ENCODE assay signal across 9 mouse cellular contexts in the genomic region with DNA sequence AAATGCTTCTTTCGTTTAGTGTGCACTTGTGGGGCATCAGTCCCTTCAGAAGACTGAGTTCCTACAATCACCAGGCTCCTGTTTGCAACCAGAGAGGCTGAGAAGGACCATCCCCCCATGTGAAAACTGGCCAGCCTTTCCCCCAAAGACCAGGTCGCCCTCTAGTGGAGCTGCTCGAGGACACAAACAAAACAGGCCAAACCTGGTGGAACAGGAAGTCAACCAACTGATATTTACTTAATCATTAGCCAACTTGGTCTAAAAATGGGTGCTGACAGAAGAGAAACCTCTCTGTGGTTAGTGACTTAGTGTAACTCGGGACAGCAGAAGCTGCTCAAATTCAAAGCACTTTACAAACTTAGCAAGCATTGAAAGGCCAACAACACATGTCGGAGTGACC. TPM values are rescaled to one million over a fixed set of nuclear protein-coding genes. Genes with fewer than 3 reads are reported as not detected.
DNase-seq lines count a peak whose midpoint lies in the region; ATAC-seq and TF ChIP-seq lines count a peak whose summit lies in the region.
"Had no signal": no experiment of that assay in that cellular context is flagged by ENCODE, and none has a peak within 500 bp of the region (broad histone marks: within the 10 kb centered on the region; RNA-seq: fewer than 3 reads in every experiment).

No protein-coding gene starts in this region.

- H3K4me2 ChIP-seq in forebrain, postnatal 0 days (ENCODE audit: low read depth), result no peak overlapping the region
- no peak overlapping the region for H3K4me2 ChIP-seq in forebrain, embryonic 15.5 days (replicated peaks)
- H3K4me2 ChIP-seq in embryonic facial prominence, embryonic 14.5 days (ENCODE audit: low read depth, low read length), result no peak overlapping the region
- H3K4me2 ChIP-seq in stomach, embryonic 15.5 days, result 0 out of 2 replicates have a peak overlapping the region, but pooled peaks have one; percentile 16
- H3K4me2 ChIP-seq: midbrain, embryonic 12.5 days had no signal

- TF ChIP-seq CTCF in forebrain, postnatal 0 days (IDR thresholded peaks at IDR 0.05; ENCODE audit: low read depth), result peak; percentile 83

- no peaks in the 10 kb centered on the region for H3K36me3 ChIP-seq in forebrain, postnatal 0 days (ENCODE audit: insufficient read depth)
- no peaks in the 10 kb centered on the region for H3K36me3 ChIP-seq in forebrain, embryonic 15.5 days
- H3K36me3 ChIP-seq in embryonic facial prominence, embryonic 14.5 days (ENCODE audit: control insufficient read depth, insufficient read depth, low read length), result no peaks in the 10 kb centered on the region
- H3K36me3 ChIP-seq in limb, embryonic 10.5 days, result no peaks in the 10 kb centered on the region
- no peaks in the 10 kb centered on the region for H3K36me3 ChIP-seq in stomach, embryonic 15.5 days
- H3K36me3 ChIP-seq: midbrain, embryonic 12.5 days had no signal

- H3K27me3 ChIP-seq in forebrain, postnatal 0 days (ENCODE audit: insufficient read depth, low read length), result no peaks in the 10 kb centered on the region
- H3K27me3 ChIP-seq in forebrain, embryonic 15.5 days, result no peaks in the 10 kb centered on the region
- no peaks in the 10 kb centered on the region for H3K27me3 ChIP-seq in embryonic facial prominence, embryonic 14.5 days (replicated peaks; ENCODE audit: control insufficient read depth, insufficient read depth, low read length)
- H3K27me3 ChIP-seq in limb, embryonic 10.5 days (ENCODE audit: low read depth, poor library complexity, severe bottlenecking), result no peaks in the 10 kb centered on the region
- H3K27me3 ChIP-seq in stomach, embryonic 15.5 days (replicated peaks), result no peaks in the 10 kb centered on the region
- H3K27me3 ChIP-seq: midbrain, embryonic 12.5 days had no signal

- peak; percentile 75 for DNase-seq in forebrain, postnatal 0 days
- peak; percentile 77 for DNase-seq in adrenal gland, postnatal 25 days
- DNase-seq in embryonic facial prominence, embryonic 14.5 days (ENCODE audit: low spot score), result peak; percentile 70
- peak; percentile 89 for DNase-seq in kidney, adult 11 months
- DNase-seq in limb, embryonic 10.5 days (ENCODE audit: low spot score), result peak; percentile 72

- H3K27ac ChIP-seq in forebrain, postnatal 0 days (ENCODE audit: low read depth, low read length), result no peak overlapping the region
- no peak overlapping the region for H3K27ac ChIP-seq in forebrain, embryonic 15.5 days (replicated peaks)
- H3K27ac ChIP-seq in embryonic facial prominence, embryonic 14.5 days (replicated peaks; ENCODE audit: low read depth, low read length), result no peak overlapping the region
- no peak overlapping the region for H3K27ac ChIP-seq in limb, embryonic 10.5 days
- peak overlapping the region; percentile 84 for H3K27ac ChIP-seq in stomach, embryonic 15.5 days
- H3K27ac ChIP-seq: midbrain, embryonic 12.5 days had no signal

- ATAC-seq in forebrain, postnatal 0 days, result no peak
- ATAC-seq in forebrain, embryonic 15.5 days (replicated peaks), result no peak
- no peak for ATAC-seq in embryonic facial prominence, embryonic 14.5 days (ENCODE audit: low read depth)
- ATAC-seq in monocyte, adult 5-6 weeks (replicated peaks; ENCODE audit: insufficient number of reproducible peaks, low FRiP score, low TSS enrichment, poor library complexity, severe bottlenecking), result peak; percentile 64
- ATAC-seq in stomach, embryonic 15.5 days (ENCODE audit: insufficient read depth, low FRiP score, low read depth), result no peak

- H3K4me3 ChIP-seq in forebrain, postnatal 0 days (ENCODE audit: low read depth, low read length), result no peak overlapping the region
- H3K4me3 ChIP-seq in forebrain, embryonic 15.5 days, result no peak overlapping the region
- H3K4me3 ChIP-seq in embryonic facial prominence, embryonic 14.5 days (ENCODE audit: low read depth, low read length), result no peak overlapping the region
- H3K4me3 ChIP-seq in limb, embryonic 10.5 days, result no peak overlapping the region
- no peak overlapping the region for H3K4me3 ChIP-seq in stomach, embryonic 15.5 days (replicated peaks)
- H3K4me3 ChIP-seq: midbrain, embryonic 12.5 days had no signal

- 26% methylated on average over 5 of the region's 5 CpGs for WGBS in forebrain, postnatal 0 days
- WGBS in forebrain, embryonic 15.5 days, result 29% methylated on average over 5 of the region's 5 CpGs
- 26% methylated on average over 5 of the region's 5 CpGs for WGBS in embryonic facial prominence, embryonic 14.5 days
- WGBS in limb, embryonic 10.5 days, result 27% methylated on average over 5 of the region's 5 CpGs
- WGBS in stomach, embryonic 15.5 days, result 22% methylated on average over 5 of the region's 5 CpGs

- H3K9me3 ChIP-seq in forebrain, postnatal 0 days (ENCODE audit: low read length), result no peaks in the 10 kb centered on the region
- no peaks in the 10 kb centered on the region for H3K9me3 ChIP-seq in forebrain, embryonic 15.5 days
- H3K9me3 ChIP-seq in embryonic facial prominence, embryonic 14.5 days (ENCODE audit: control insufficient read depth, low read length), result no peaks in the 10 kb centered on the region
- no peaks in the 10 kb centered on the region for H3K9me3 ChIP-seq in limb, embryonic 10.5 days (replicated peaks)
- H3K9me3 ChIP-seq in stomach, embryonic 15.5 days, result no peaks in the 10 kb centered on the region
- H3K9me3 ChIP-seq: midbrain, embryonic 12.5 days had no signal

- H3K9ac ChIP-seq in forebrain, postnatal 0 days, result no peak overlapping the region
- H3K9ac ChIP-seq in forebrain, embryonic 15.5 days (replicated peaks), result no peak overlapping the region
- no peak overlapping the region for H3K9ac ChIP-seq in embryonic facial prominence, embryonic 14.5 days (ENCODE audit: low read depth, low read length)
- H3K9ac ChIP-seq in stomach, embryonic 15.5 days, result no peak overlapping the region
- H3K9ac ChIP-seq: midbrain, embryonic 12.5 days had no signal

- peaks cover 9% of the 10 kb centered on the region for H3K4me1 ChIP-seq in forebrain, postnatal 0 days (ENCODE audit: insufficient read depth)
- peaks cover 18% of the 10 kb centered on the region for H3K4me1 ChIP-seq in forebrain, embryonic 15.5 days
- H3K4me1 ChIP-seq in embryonic facial prominence, embryonic 14.5 days (ENCODE audit: control insufficient read depth, insufficient read depth, low read length), result peaks cover 8% of the 10 kb centered on the region
- peaks cover 17% of the 10 kb centered on the region for H3K4me1 ChIP-seq in limb, embryonic 10.5 days
- peaks cover 17% of the 10 kb centered on the region for H3K4me1 ChIP-seq in stomach, embryonic 15.5 days

RNA-seq across cellular contexts. Expression of gene Dcaf11, which starts 2.8 kb away (rescaled TPM):
- total RNA-seq in forebrain, postnatal 0 days (2014; rRNA removed), result 101 and 104 TPM in 2 replicates
- 89.4 and 103 TPM in 2 replicates for polyA plus RNA-seq in forebrain, postnatal 0 days (2015; fragmentation: Nextera tagmentation; extraction: Ambion mirVana)
- 121 and 132 TPM in 2 replicates for polyA plus RNA-seq in forebrain, embryonic 15.5 days (2015; fragmentation: Nextera tagmentation; extraction: Ambion mirVana)
- total RNA-seq in adrenal gland, postnatal 25 days (2021), result 131 and 160 TPM in 2 replicates
- polyA plus RNA-seq in embryonic facial prominence, embryonic 14.5 days (2014; fragmentation: Nextera tagmentation; extraction: Ambion mirVana), result 55.1 and 57.7 TPM in 2 replicates
- 62.3 and 69.1 TPM in 2 replicates for polyA plus RNA-seq in limb, embryonic 10.5 days (2016; fragmentation: Nextera tagmentation; extraction: Ambion mirVana)
- 70.5 to 154 TPM (median 91.7 TPM) in 3 replicates for total RNA-seq in monocyte, adult 5-6 weeks (2017)
- polyA plus RNA-seq in stomach, embryonic 15.5 days (2015; fragmentation: Nextera tagmentation; extraction: Ambion mirVana), result 63.6 and 75.7 TPM in 2 replicates

RNA-seq across cellular contexts. Expression of gene A730061H03Rik, which starts 3.2 kb away (rescaled TPM):
- total RNA-seq in forebrain, postnatal 0 days (2014; rRNA removed), result not detected in 2 replicates
- not detected in 2 replicates for polyA plus RNA-seq in forebrain, postnatal 0 days (2015; fragmentation: Nextera tagmentation; extraction: Ambion mirVana)
- 0.49 and 0.60 TPM in 2 replicates for polyA plus RNA-seq in forebrain, embryonic 15.5 days (2015; fragmentation: Nextera tagmentation; extraction: Ambion mirVana)
- total RNA-seq in adrenal gland, postnatal 25 days (2021), result 2.6 TPM in 1 of 2 replicates, not detected in the other
- polyA plus RNA-seq in embryonic facial prominence, embryonic 14.5 days (2014; fragmentation: Nextera tagmentation; extraction: Ambion mirVana), result 1.1 and 1.2 TPM in 2 replicates
- polyA plus RNA-seq in limb, embryonic 10.5 days (2016; fragmentation: Nextera tagmentation; extraction: Ambion mirVana), result 0.59 and 0.87 TPM in 2 replicates
- total RNA-seq in monocyte, adult 5-6 weeks (2017), result 1.7 to 11.4 TPM in 2 of 3 replicates, not detected in the other
- 1.2 and 1.4 TPM in 2 replicates for polyA plus RNA-seq in stomach, embryonic 15.5 days (2015; fragmentation: Nextera tagmentation; extraction: Ambion mirVana)
- polyA plus RNA-seq: midbrain, embryonic 12.5 days had no signal

RNA-seq across cellular contexts. Expression of gene Pck2, which starts 16.9 kb away (rescaled TPM):
- 23.6 and 24.5 TPM in 2 replicates for total RNA-seq in forebrain, postnatal 0 days (2014; rRNA removed)
- 9.8 and 12.5 TPM in 2 replicates for polyA plus RNA-seq in forebrain, postnatal 0 days (2015; fragmentation: Nextera tagmentation; extraction: Ambion mirVana)
- 18.2 and 25.1 TPM in 2 replicates for polyA plus RNA-seq in forebrain, embryonic 15.5 days (2015; fragmentation: Nextera tagmentation; extraction: Ambion mirVana)
- 33.9 and 46.2 TPM in 2 replicates for total RNA-seq in adrenal gland, postnatal 25 days (2021)
- polyA plus RNA-seq in embryonic facial prominence, embryonic 14.5 days (2014; fragmentation: Nextera tagmentation; extraction: Ambion mirVana), result 28.1 and 32.7 TPM in 2 replicates
- 22.1 and 26.9 TPM in 2 replicates for polyA plus RNA-seq in limb, embryonic 10.5 days (2016; fragmentation: Nextera tagmentation; extraction: Ambion mirVana)
- 17.3 to 21.1 TPM (median 18.2 TPM) in 3 replicates for total RNA-seq in monocyte, adult 5-6 weeks (2017)
- 48.5 and 52.8 TPM in 2 replicates for polyA plus RNA-seq in stomach, embryonic 15.5 days (2015; fragmentation: Nextera tagmentation; extraction: Ambion mirVana)

RNA-seq across cellular contexts. Expression of gene Fitm1, which starts 18.4 kb away (rescaled TPM):
- total RNA-seq in forebrain, postnatal 0 days (2014; rRNA removed), result 0.23 TPM in 1 of 2 replicates, not detected in the other
- polyA plus RNA-seq in forebrain, postnatal 0 days (2015; fragmentation: Nextera tagmentation; extraction: Ambion mirVana), result 0.20 and 0.22 TPM in 2 replicates
- polyA plus RNA-seq in forebrain, embryonic 15.5 days (2015; fragmentation: Nextera tagmentation; extraction: Ambion mirVana), result not detected in 2 replicates
- total RNA-seq in adrenal gland, postnatal 25 days (2021), result 1.7 and 2.6 TPM in 2 replicates
- 36.5 and 46.9 TPM in 2 replicates for polyA plus RNA-seq in embryonic facial prominence, embryonic 14.5 days (2014; fragmentation: Nextera tagmentation; extraction: Ambion mirVana)
- polyA plus RNA-seq in limb, embryonic 10.5 days (2016; fragmentation: Nextera tagmentation; extraction: Ambion mirVana), result 1.3 and 3.9 TPM in 2 replicates
- total RNA-seq in monocyte, adult 5-6 weeks (2017), result not detected in 3 replicates
- polyA plus RNA-seq in stomach, embryonic 15.5 days (2015; fragmentation: Nextera tagmentation; extraction: Ambion mirVana), result 0.50 and 1.2 TPM in 2 replicates
- polyA plus RNA-seq: midbrain, embryonic 12.5 days had no signal

RNA-seq across cellular contexts. Expression of gene Psme1, which starts 20.9 kb away (rescaled TPM):
- total RNA-seq in forebrain, postnatal 0 days (2014; rRNA removed), result 136 and 138 TPM in 2 replicates
- polyA plus RNA-seq in forebrain, postnatal 0 days (2015; fragmentation: Nextera tagmentation; extraction: Ambion mirVana), result 219 and 238 TPM in 2 replicates
- polyA plus RNA-seq in forebrain, embryonic 15.5 days (2015; fragmentation: Nextera tagmentation; extraction: Ambion mirVana), result 187 and 189 TPM in 2 replicates
- total RNA-seq in adrenal gland, postnatal 25 days (2021), result 328 and 383 TPM in 2 replicates
- polyA plus RNA-seq in embryonic facial prominence, embryonic 14.5 days (2014; fragmentation: Nextera tagmentation; extraction: Ambion mirVana), result 119 and 123 TPM in 2 replicates
- polyA plus RNA-seq in limb, embryonic 10.5 days (2016; fragmentation: Nextera tagmentation; extraction: Ambion mirVana), result 109 and 115 TPM in 2 replicates
- total RNA-seq in monocyte, adult 5-6 weeks (2017), result 318 to 422 TPM (median 336 TPM) in 3 replicates
- polyA plus RNA-seq in stomach, embryonic 15.5 days (2015; fragmentation: Nextera tagmentation; extraction: Ambion mirVana), result 159 and 176 TPM in 2 replicates
